Mouse (Mus musculus) E14TG2a.4 (cell line): ENCODE results near the gene Ahcyl2.

ENCODE experiments used
- CTCF ChIP-seq: conservative IDR thresholded peaks from 2 replicates; pipeline ENCODE4 v1.5.1; 2014; ENCODE audit warnings: low read length
- NANOG ChIP-seq: IDR thresholded peaks from 2 replicates; pipeline ENCODE4 v1.6.1; 2014; ENCODE audit warnings: borderline replicate concordance, low read length, mixed read lengths
- POU5F1 ChIP-seq: IDR thresholded peaks from 2 replicates; pipeline ENCODE4 v1.6.1; 2014; ENCODE audit warnings: low read length, borderline replicate concordance

DNA sequence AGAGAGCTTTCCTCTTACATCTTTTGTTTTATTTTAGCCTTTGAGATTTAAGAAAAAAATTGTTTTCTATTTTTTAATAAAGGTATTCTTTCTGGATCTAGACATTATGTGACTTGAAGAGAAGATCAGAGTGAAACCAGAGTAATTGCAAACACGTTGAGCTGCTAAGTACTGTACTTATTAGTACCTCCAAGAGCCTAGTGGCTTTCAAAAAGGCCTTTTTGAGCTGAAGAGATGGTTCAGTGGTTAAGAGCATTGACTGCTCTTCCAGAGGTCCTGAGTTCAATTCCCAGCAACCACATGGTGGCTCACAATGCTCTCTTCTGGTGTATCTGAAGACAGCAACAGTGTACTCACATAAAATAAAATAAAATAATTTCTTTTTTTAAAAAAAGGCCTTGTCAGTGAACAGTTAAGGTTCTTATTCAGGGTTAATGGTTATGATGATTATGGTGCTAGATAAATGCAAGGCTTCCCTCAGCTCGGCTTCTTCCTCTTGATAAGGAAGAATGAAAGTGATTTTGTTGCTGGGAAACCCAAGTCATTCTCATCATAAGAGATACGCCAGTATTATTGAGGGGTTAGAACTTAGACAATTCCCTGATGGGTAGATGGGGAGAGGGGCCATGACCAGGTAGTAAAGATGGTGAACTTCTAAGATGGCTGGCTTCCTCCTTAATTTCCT lies 22.3 kb downstream of the Ahcyl2 start:
- no peak for TF ChIP-seq CTCF
- no peak for TF ChIP-seq NANOG
- TF ChIP-seq POU5F1: no peak
